Mouse (Mus musculus) testis, adult 2 months (tissue): ENCODE measurements around the gene Npy.

Source experiments
- CTCF ChIP-seq: fragments of 200-500 bp; IDR thresholded peaks from 2 replicates; pipeline ENCODE4 v1.5.1; 2012; ENCODE audit warnings: low read depth, mild to moderate bottlenecking, inconsistent platforms, low read length, moderate library complexity; ENCODE audit not compliant: control insufficient read depth, insufficient read depth, insufficient replicate concordance
- POLR2A ChIP-seq: fragments of 200-500 bp; IDR thresholded peaks from 2 replicates; pipeline ENCODE4 v1.6.1; 2012; ENCODE audit warnings: low read depth, mild to moderate bottlenecking, inconsistent platforms, low read length, moderate library complexity; ENCODE audit not compliant: control insufficient read depth

GRCm38 (mm10) chr6:49867571-49867970 lies 45.1 kb downstream of the Npy start:
- TF ChIP-seq CTCF (no peak), POLR2A (no peak)
